Mouse (Mus musculus): ENCODE results near the gene Olfm3.

- TF ChIP-seq POLR2A (IDR thresholded peaks at IDR 0.05; ENCODE audit: borderline replicate concordance, insufficient read depth, low read length) (no peak), CTCF (IDR thresholded peaks at IDR 0.05; ENCODE audit: borderline replicate concordance, insufficient read depth, low read depth, low read length) (no peak)
Observed at GRCm38 (mm10) chr3:114954904-114955303, 51.0 kb downstream of the Olfm3 start.
